Mouse (Mus musculus): ENCODE measurements at regions not wholly inside any gene's neighbourhood (a gene's known extent, or its start where the extent isn't known, plus 50 kb on each side); places are given as distances from the start of the nearest gene placed in this dataset.

GRCm38 (mm10) chr4:39926021-39926591 is 216.8 kb upstream of the Aco1 start:
- no peak for DNase-seq

- no peak for DNase-seq
Measured at GRCm38 (mm10) chr4:39926594-39926993, 216.3 kb upstream of the Aco1 start.

DNA sequence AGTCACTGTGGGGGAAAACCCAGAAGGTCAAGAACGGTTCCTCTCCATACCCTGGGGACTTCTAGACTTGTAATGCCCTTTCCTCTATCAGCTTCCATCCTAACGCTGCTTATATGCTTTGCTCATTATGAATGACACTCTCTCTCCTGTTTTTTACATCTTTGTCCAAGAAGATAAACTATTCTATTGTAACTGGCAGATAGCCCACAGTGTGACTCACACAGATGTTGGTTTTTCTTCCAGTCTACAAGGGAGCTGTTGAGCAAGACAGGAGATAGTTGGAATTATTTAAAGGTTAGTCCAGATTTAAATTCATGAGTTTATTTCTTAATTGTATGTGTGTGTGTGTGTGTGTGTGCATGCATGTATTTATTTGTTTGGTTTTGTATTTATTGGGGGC is 214.4 kb upstream of the Aco1 start:
- no peak for DNase-seq

DNA sequence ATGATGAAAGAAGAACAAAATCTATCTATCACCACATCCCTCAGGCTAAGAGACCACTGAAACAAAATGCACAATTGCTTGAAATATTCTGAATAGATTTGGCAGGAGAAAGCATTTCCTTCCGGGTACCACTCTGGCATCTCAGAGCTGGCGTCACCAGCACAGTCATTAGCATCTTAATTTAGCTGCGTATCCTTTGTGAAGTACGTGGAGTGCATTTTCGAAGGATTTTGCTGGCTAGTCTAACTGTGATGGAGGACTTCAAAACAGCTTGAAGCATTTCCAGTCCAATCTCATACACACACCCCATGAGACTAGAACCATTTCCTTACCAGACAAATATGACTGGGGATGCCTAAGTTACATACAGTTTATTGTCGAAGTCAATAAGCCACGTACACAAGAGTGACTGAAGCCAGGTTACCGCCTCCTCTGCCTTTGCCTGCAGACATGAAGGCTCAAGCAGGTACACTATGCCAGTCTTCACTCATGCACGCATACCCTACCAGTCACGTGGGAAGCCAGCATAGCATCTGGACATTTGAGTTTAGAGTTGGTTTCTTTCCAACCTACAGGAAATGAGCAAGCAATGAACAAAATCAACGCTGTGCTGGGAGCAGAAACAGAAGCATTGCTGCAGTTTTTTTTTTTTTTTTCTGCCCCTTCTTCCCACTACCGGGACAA is 208.7 kb upstream of the Aco1 start:
- no peak for DNase-seq

GRCm38 (mm10) chr4:39958687-39959086 is 184.2 kb upstream of the Aco1 start:
- no peak for DNase-seq

DNA sequence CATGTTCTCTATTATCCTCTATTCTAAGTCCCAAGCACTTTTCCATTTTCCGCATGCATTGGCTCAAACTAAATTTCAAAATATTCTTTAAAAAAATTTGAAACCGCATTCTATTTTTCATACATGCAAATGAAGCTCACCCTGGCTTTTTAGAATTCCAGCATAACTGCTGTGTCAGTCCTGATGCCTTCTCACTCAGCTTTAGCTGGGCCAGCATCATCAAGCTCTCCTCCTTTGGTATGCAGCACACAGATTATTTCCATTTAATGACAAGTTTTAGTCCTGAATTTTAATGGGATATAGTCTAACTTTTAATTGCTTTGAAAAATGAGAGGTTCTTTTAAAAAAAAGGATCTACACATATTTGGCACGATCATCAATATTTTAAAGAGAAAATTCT is 174.9 kb upstream of the Aco1 start:
- DNase-seq: no peak

- no peak for DNase-seq
Measured at GRCm38 (mm10) chr4:39991358-39991757, 151.5 kb upstream of the Aco1 start.

GRCm38 (mm10) chr4:39991851-39992250 is 151.0 kb upstream of the Aco1 start:
- DNase-seq: no peak

GRCm38 (mm10) chr4:39998771-39999422 is 144.0 kb upstream of the Aco1 start:
- no peak for DNase-seq

GRCm38 (mm10) chr4:40014666-40015065 is 128.2 kb upstream of the Aco1 start:
- peak; percentile 76 for DNase-seq

DNA sequence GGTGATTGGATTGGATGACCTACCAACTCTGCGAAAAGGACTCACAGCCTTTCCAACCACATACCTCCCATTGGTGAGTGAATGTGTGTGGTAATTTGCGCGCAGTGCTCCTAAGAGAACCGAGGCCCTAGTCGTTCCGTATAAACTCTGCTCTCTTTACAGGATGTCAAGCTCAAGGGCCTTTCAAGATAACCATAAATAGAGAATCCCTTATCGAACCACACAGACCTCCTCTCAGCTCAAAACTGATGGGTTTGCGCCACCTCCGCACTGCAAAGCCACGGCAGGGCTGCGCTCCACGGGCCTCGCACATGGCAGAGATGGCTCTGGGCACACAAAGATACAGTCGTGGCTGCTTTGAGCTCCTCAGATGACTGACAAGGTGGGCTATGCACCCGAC is 126.0 kb upstream of the Aco1 start:
- DNase-seq: no peak

DNA sequence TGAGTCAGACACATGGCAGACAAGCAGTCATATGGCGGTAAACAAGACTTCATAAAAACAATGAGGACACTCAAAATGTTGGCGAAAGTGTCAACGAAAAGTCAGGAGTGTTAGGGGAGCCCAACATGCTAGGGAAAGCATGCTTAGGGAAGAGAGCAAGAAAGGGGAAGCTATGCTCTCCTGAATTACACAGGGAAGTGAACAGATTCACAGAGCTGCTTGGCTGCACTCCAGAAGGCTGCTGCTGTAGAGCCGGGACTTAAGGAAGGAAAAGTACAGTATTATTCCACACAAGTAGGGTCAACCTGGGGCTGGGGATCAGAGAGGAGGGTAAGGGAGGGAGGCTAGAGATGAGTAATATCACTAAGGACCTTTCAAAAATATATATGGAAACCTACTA is 124.7 kb upstream of the Aco1 start:
- DNase-seq: peak; percentile 33

- no peak for DNase-seq
Measured at GRCm38 (mm10) chr4:40031361-40031760, 111.5 kb upstream of the Aco1 start.

- no peak for DNase-seq
Measured at GRCm38 (mm10) chr4:40047846-40048245, 95.0 kb upstream of the Aco1 start.

DNA sequence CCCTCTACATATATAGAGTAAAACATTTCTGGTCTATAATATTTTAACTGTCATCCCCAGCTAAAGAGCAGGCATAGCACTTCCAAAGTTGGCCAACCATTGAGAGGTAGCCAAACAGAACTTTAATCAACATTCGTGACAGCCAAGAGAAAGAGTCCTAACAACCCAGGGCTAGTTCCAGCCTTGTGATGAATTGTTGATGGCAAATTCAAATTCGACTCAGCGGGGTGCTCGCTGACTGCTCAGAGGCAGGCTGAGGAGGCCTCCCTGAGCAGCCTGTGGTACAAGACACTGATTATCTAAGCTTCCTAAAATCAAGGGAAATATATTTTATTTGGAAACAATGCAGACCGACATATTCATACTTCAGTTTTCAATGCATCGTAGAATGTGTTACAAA is 93.8 kb upstream of the Aco1 start:
- DNase-seq: no peak

GRCm38 (mm10) chr4:40051848-40052247 is 91.0 kb upstream of the Aco1 start:
- no peak for DNase-seq

- DNase-seq: no peak
Measured at GRCm38 (mm10) chr4:40053391-40053790, 89.5 kb upstream of the Aco1 start.

- DNase-seq: no peak
Measured at GRCm38 (mm10) chr4:40063751-40064456, 79.0 kb upstream of the Aco1 start.

GRCm38 (mm10) chr4:40064457-40064836 is 78.4 kb upstream of the Aco1 start:
- no peak for DNase-seq

- no peak for DNase-seq
Measured at GRCm38 (mm10) chr4:40070959-40071634, 71.8 kb upstream of the Aco1 start.

DNA sequence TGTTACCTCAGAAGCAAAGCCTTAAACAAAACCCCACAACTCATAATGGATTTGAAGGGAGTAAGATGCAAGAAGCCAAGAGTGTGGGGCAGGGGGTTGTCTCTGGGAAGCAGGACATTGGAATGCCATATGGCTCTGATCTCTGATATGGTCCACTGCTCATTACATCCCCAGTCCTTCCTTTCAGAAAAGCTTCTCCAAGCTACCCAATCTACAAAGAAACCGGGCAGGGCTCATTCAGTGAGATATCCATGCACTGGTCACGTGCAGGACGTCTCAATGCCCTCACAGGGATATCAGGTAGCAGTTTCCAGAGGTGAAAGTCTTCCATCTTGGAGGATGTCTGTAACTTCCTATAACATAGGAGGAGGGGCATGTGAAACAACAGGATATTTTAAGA is 61.8 kb upstream of the Aco1 start:
- no peak for DNase-seq

DNA sequence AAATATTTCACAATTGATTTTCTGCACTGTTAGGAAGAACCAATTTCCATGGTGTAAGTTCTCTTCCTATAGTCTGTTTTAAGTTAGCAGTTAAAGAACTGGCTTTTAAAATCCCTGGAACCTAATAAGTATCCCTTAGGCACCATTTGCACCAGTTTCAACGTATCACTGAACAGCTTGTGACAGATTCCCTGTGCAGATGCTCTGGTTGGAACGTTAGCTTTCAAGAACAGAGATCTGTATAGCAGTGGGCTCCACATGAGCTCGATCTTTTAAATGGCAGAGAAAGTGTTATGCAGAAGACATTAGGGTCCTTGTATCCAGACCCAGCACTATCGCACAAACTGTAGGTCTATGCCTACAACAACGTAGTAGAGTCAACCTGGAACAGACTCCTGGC is 52.6 kb upstream of the Aco1 start:
- no peak for DNase-seq

Data from kidney, postnatal 10 days (tissue).